Mouse (Mus musculus) C2C12 (cell line): ENCODE measurements around the gene Olfr714. TPM values are rescaled to one million over a fixed set of nuclear protein-coding genes. Genes with fewer than 3 reads are reported as not detected.

Experiments used
- H3K27me3 ChIP-seq: one replicate; pipeline ENCODE4 v1.6.1; 2011; ENCODE audit not compliant: control insufficient read depth, insufficient read depth, insufficient read length
- H3K36me3 ChIP-seq: one replicate; pipeline ENCODE4 v1.6.1; 2011; ENCODE audit not compliant: control insufficient read depth, insufficient read depth
- H3K4me3 ChIP-seq: one replicate; pipeline ENCODE4 v1.5.1; 2011; ENCODE audit warnings: mild to moderate bottlenecking, control low read depth; ENCODE audit not compliant: poor library complexity, insufficient read depth, severe bottlenecking
- H3K79me2 ChIP-seq: one replicate; pipeline ENCODE4 v1.6.1; 2011; ENCODE audit not compliant: control insufficient read depth, insufficient read depth
- H3K79me3 ChIP-seq: one replicate; pipeline ENCODE4 v1.6.1; 2011; ENCODE audit warnings: low read depth, control low read depth
- H3ac ChIP-seq: one replicate; pipeline ENCODE3; 2011; ENCODE audit warnings: low read depth; ENCODE audit not compliant: control insufficient read depth, insufficient read length
- CEBPB ChIP-seq: IDR thresholded peaks from one replicate; pipeline ENCODE4 v1.6.1; 2011; ENCODE audit warnings: low read depth, mild to moderate bottlenecking, control low read depth, moderate library complexity
- CTCF ChIP-seq: IDR thresholded peaks from one replicate; pipeline ENCODE4 v1.5.1; 2011; ENCODE audit not compliant: control insufficient read depth, insufficient read depth, insufficient read length
- FOSL1 ChIP-seq: IDR thresholded peaks from one replicate; pipeline ENCODE4 v1.8.0; 2011; ENCODE audit warnings: mild to moderate bottlenecking, low read length; ENCODE audit not compliant: poor library complexity, insufficient read depth, severe bottlenecking
- MAX ChIP-seq: IDR thresholded peaks from one replicate; pipeline ENCODE4 v1.6.1; 2011; ENCODE audit warnings: mild to moderate bottlenecking, control low read depth
- MYOD1 ChIP-seq: IDR thresholded peaks from one replicate; pipeline ENCODE4 v1.6.1; 2011; ENCODE audit warnings: low read depth; ENCODE audit not compliant: control insufficient read depth, insufficient read length
- MYOG ChIP-seq: IDR thresholded peaks from one replicate; pipeline ENCODE4 v1.6.1; 2011; ENCODE audit not compliant: control insufficient read depth, insufficient read length; ENCODE audit errors: extremely low read depth
- USF1 ChIP-seq: IDR thresholded peaks from one replicate; pipeline ENCODE4 v1.6.1; 2011; ENCODE audit warnings: low read depth, mild to moderate bottlenecking, control low read depth, moderate library complexity
- long read RNA-seq, 2 experiments: library from polyadenylated mRNA; unstranded; transcript quantifications; one replicate each; pipeline ENCODE4 v2.0.0; 2019 to 2020
- polyA plus RNA-seq: library from polyadenylated mRNA; unstranded; fragments of >200 nt; fragmentation: generic; extraction: Trizol; gene quantifications from one replicate; pipeline ENCODE4 v1.2.1, GENCODE M21; 2012; ENCODE audit warnings: missing spikeins

The Olfr714 gene
- polyA plus RNA-seq: not detected
- long read RNA-seq, experiment 1: 0 reads
- long read RNA-seq, experiment 2: 0 reads

GRCm38 (mm10) chr7:107070681-107071080, at the start of gene Olfr714:
Gene Olfr714 (plus strand): TSS chr7:107070981.
- Histone ChIP-seq H3K27me3 (no peaks in the 10 kb centered on the region), H3ac (no peak within 1 kb of the TSS)

GRCm38 (mm10) chr7:107030874-107031273, 39.9 kb upstream of the Olfr714 start, which contains the start of gene Olfr713:
Gene Olfr713 (plus strand): TSS chr7:107031174.
- Histone ChIP-seq H3K79me2 (no peaks in the 10 kb centered on the region), H3K4me3 (no peak within 1 kb of the TSS), H3K36me3 (no peaks in the 10 kb centered on the region), H3ac (no peak within 1 kb of the TSS), H3K79me3 (no peaks in the 10 kb centered on the region), H3K27me3 (no peaks in the 10 kb centered on the region)
- TF ChIP-seq MAX (no peak), MYOD1 (no peak), FOSL1 (no peak), USF1 (no peak), CEBPB (no peak), MYOG (no peak), CTCF (no peak)

More at GRCm38 (mm10) chr7:107070681-107071080, at the start of gene Olfr714:
- Histone ChIP-seq H3K36me3 (no peaks in the 10 kb centered on the region), H3K79me3 (no peaks in the 10 kb centered on the region), H3K79me2 (no peaks in the 10 kb centered on the region), H3K4me3 (no peak within 1 kb of the TSS)
- TF ChIP-seq MYOG: no peak
- TF ChIP-seq USF1: no peak
- no peak for TF ChIP-seq CEBPB
- TF ChIP-seq CTCF: no peak
- TF ChIP-seq MAX: no peak
- no peak for TF ChIP-seq MYOD1
- TF ChIP-seq FOSL1: no peak

GRCm38 (mm10) chr7:107039934-107040563, 30.7 kb upstream of the Olfr714 start:
- Histone ChIP-seq H3K4me3 (no peak overlapping the region), H3K36me3 (no peaks in the 10 kb centered on the region), H3ac (no peak overlapping the region), H3K79me3 (no peaks in the 10 kb centered on the region), H3K79me2 (no peaks in the 10 kb centered on the region), H3K27me3 (no peaks in the 10 kb centered on the region)
- TF ChIP-seq CEBPB (no peak), MYOD1 (no peak), CTCF (no peak)

- H3K4me3 ChIP-seq: no peak overlapping the region
- no peaks in the 10 kb centered on the region for H3K36me3 ChIP-seq
- H3ac ChIP-seq: no peak overlapping the region
- H3K79me3 ChIP-seq: no peaks in the 10 kb centered on the region
- TF ChIP-seq MYOG: no peak
- TF ChIP-seq FOSL1: no peak
- TF ChIP-seq USF1: no peak
- H3K27me3 ChIP-seq: no peaks in the 10 kb centered on the region
- no peaks in the 10 kb centered on the region for H3K79me2 ChIP-seq
Measured at GRCm38 (mm10) chr7:107043136-107043535, 27.6 kb upstream of the Olfr714 start.

- no peaks in the 10 kb centered on the region for H3K27me3 ChIP-seq
- H3K79me3 ChIP-seq: no peaks in the 10 kb centered on the region
- no peak overlapping the region for H3K4me3 ChIP-seq
- no peak for TF ChIP-seq CEBPB
- no peak for TF ChIP-seq MYOD1
- TF ChIP-seq FOSL1: no peak
- TF ChIP-seq MAX: no peak
- H3K79me2 ChIP-seq: no peaks in the 10 kb centered on the region
- H3ac ChIP-seq: no peak overlapping the region
- no peaks in the 10 kb centered on the region for H3K36me3 ChIP-seq
Measured at GRCm38 (mm10) chr7:107044407-107044806, 26.4 kb upstream of the Olfr714 start.

GRCm38 (mm10) chr7:107045833-107046232, 24.9 kb upstream of the Olfr714 start:
- H3ac ChIP-seq: no peak overlapping the region
- H3K79me3 ChIP-seq: no peaks in the 10 kb centered on the region
- TF ChIP-seq CTCF (no peak), MYOD1 (no peak), CEBPB (no peak), FOSL1 (no peak), USF1 (no peak), MAX (no peak), MYOG (no peak)
- H3K27me3 ChIP-seq: no peaks in the 10 kb centered on the region
- H3K79me2 ChIP-seq: no peaks in the 10 kb centered on the region
- no peaks in the 10 kb centered on the region for H3K36me3 ChIP-seq
- H3K4me3 ChIP-seq: no peak overlapping the region
